Mouse (Mus musculus) midbrain, embryonic 12.5 days (tissue): Measurements from ENCODE around the gene Spop. TPM values are rescaled to one million over a fixed set of nuclear protein-coding genes. Genes with fewer than 3 reads are reported as not detected.

Source experiments
- ATAC-seq: fragments of 200-750 bp; cut with Nextera tagmentation; 2 replicates; pipeline ENCODE4 v1.8.0; 2017; ENCODE audit warnings: low read depth, moderate TSS enrichment, moderate library complexity; ENCODE audit not compliant: low FRiP score
- H3K27ac ChIP-seq: fragments of 300-500 bp; sonication (generic); replicated peaks from 2 replicates; pipeline ENCODE4 v1.5.1; 2016; ENCODE audit warnings: mild to moderate bottlenecking
- H3K27me3 ChIP-seq: fragments of 300-500 bp; sonication (generic); 2 replicates; pipeline ENCODE4 v1.6.1; 2016; ENCODE audit warnings: mild to moderate bottlenecking
- H3K36me3 ChIP-seq: fragments of 300-500 bp; sonication (generic); 2 replicates; pipeline ENCODE4 v1.6.1; 2016
- H3K4me1 ChIP-seq: fragments of 300-500 bp; sonication (generic); 2 replicates; pipeline ENCODE4 v1.6.1; 2016
- H3K4me2 ChIP-seq: fragments of 300-500 bp; sonication (generic); replicated peaks from 2 replicates; pipeline ENCODE4 v1.6.1; 2016; ENCODE audit warnings: mild to moderate bottlenecking, moderate library complexity
- H3K4me3 ChIP-seq: fragments of 300-500 bp; sonication (generic); 2 replicates; pipeline ENCODE4 v1.5.1; 2016; ENCODE audit warnings: mild to moderate bottlenecking
- H3K9ac ChIP-seq: fragments of 300-500 bp; sonication (generic); replicated peaks from 2 replicates; pipeline ENCODE4 v1.6.1; 2016; ENCODE audit warnings: mild to moderate bottlenecking, moderate library complexity
- H3K9me3 ChIP-seq: fragments of 300-500 bp; sonication (generic); 2 replicates; pipeline ENCODE4 v1.6.1; 2016; ENCODE audit warnings: mild to moderate bottlenecking
- WGBS: fragments of 180-500 bp; shearing (Covaris S2); methylation state at CpG from one replicate; pipeline ENCODE4 v1.1.7; 2016; 5-methylcytosine and 5-hydroxymethylcytosine counted together
- polyA plus RNA-seq: library from polyadenylated mRNA; unstranded; fragments of >200 nt; fragmentation: Nextera tagmentation; extraction: Ambion mirVana; gene quantifications from 2 replicates; pipeline ENCODE4 v1.2.1, GENCODE M21; 2016

Spop gene
- polyA plus RNA-seq, 1 experiment from 2014 or later, result 200 TPM

- no peaks in the 10 kb centered on the region for H3K9me3 ChIP-seq
- H3K9ac ChIP-seq, result no peak overlapping the region
- H3K27ac ChIP-seq, result no peak overlapping the region; the same call in 1 of the 2 replicates
- peaks cover 42% of the 10 kb centered on the region for H3K36me3 ChIP-seq
- peaks cover 7% of the 10 kb centered on the region; the same call in 1 of the 2 replicates for H3K27me3 ChIP-seq
- 81% methylated on average over 11 of the region's 11 CpGs for WGBS
- no peak overlapping the region for H3K4me3 ChIP-seq
- no peak for ATAC-seq
- H3K4me2 ChIP-seq, result no peak overlapping the region
- peaks cover 10% of the 10 kb centered on the region for H3K4me1 ChIP-seq
These were observed 21.0 kb upstream of the Spop start for GRCm38 (mm10) chr11:95392708-95393499.

DNA sequence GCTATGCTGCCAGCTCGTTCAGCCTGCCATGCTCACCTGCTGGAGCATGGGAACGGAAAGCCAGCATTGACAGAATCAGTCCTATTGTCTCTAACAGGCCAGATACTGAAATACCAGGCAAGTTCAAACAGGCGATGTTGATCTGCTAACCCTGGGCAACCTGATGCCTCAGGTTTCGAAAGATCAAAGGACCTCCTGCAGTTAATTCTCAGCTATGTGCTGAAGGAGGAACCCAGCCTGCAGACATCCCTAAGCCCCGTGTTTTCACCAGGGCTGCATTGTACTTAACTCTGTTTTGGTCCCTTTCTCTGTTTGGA is 20.4 kb upstream of the Spop start:
- H3K4me1 ChIP-seq, result peaks cover 10% of the 10 kb centered on the region
- no peak overlapping the region for H3K9ac ChIP-seq
- no peak overlapping the region for H3K4me3 ChIP-seq
- H3K4me2 ChIP-seq, result no peak overlapping the region
- 29% methylated on average over 5 of the region's 5 CpGs for WGBS
- ATAC-seq, result no peak
- peaks cover 37% of the 10 kb centered on the region for H3K36me3 ChIP-seq
- H3K27me3 ChIP-seq, result peaks cover 4% of the 10 kb centered on the region; the same call in 1 of the 2 replicates
- H3K27ac ChIP-seq, result no peak overlapping the region
- no peaks in the 10 kb centered on the region for H3K9me3 ChIP-seq

DNA sequence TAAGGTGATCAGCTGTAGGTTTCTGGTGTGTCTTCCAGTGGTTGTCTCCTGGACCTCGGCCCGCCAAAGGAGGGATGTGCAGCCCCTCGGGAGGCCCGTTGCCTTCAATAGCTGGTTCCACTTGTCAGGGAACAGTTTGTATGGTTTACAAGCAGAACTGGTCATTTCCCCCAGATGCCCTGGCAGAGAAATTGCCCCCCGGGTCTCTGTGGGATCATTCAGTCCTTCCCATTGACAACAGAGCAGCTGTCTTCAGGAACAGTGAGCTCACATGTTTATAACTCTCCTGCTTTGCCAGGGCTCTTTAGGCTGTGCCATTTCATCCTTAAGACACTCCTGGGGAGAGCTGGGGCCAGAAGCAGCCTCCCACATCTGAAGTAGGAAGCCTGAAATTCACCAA is 19.8 kb upstream of the Spop start:
- no peaks in the 10 kb centered on the region for H3K9me3 ChIP-seq
- 59% methylated on average over 5 of the region's 5 CpGs for WGBS
- H3K4me3 ChIP-seq, result no peak overlapping the region
- H3K9ac ChIP-seq, result no peak overlapping the region
- H3K4me2 ChIP-seq, result no peak overlapping the region
- no peak for ATAC-seq
- peaks cover 4% of the 10 kb centered on the region; the same call in 1 of the 2 replicates for H3K27me3 ChIP-seq
- H3K27ac ChIP-seq, result no peak overlapping the region
- peaks cover 30% of the 10 kb centered on the region for H3K36me3 ChIP-seq
- H3K4me1 ChIP-seq, result peaks cover 10% of the 10 kb centered on the region

DNA sequence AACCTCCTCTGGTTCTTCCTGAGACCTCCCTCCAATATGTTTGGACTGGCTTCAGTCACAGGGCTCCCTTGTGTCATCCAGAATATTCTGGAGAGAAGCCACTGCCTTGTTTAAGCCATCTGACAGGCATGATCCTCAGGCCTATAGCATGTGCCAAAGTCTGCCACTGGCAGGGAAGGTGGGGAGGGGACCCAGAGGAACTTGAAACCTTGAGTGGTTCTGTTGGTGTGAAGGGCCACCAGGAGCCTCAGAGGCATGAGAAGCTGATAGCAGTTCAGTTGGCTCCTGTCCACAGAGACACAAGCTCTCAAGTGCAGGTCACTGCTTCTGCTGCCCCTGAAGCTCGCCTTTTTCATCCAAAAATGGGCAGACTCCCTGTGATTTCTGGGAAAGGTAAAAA is 17.3 kb upstream of the Spop start:
- Histone ChIP-seq H3K9ac (no peak overlapping the region), H3K4me1 (peaks cover 10% of the 10 kb centered on the region), H3K27me3 (peaks cover 16% of the 10 kb centered on the region), H3K4me2 (no peak overlapping the region), H3K27ac (no peak overlapping the region), H3K4me3 (no peak overlapping the region), H3K36me3 (peaks cover 6% of the 10 kb centered on the region), H3K9me3 (no peaks in the 10 kb centered on the region)
- no peak for ATAC-seq
- WGBS, result 80% methylated on average over 1 of the region's 1 CpGs

GRCm38 (mm10) chr11:95397843-95398835 is 15.7 kb upstream of the Spop start:
- Histone ChIP-seq H3K4me1 (peaks cover 10% of the 10 kb centered on the region), H3K4me3 (no peak overlapping the region), H3K4me2 (no peak overlapping the region), H3K9ac (no peak overlapping the region), H3K27me3 (peaks cover 16% of the 10 kb centered on the region), H3K9me3 (no peaks in the 10 kb centered on the region), H3K36me3 (no peaks in the 10 kb centered on the region), H3K27ac (no peak overlapping the region)
- no peak for ATAC-seq
- 66% methylated on average over 14 of the region's 14 CpGs for whole genome bisulfite sequencing

GRCm38 (mm10) chr11:95399520-95400020 is 14.3 kb upstream of the Spop start:
- no peak overlapping the region for H3K4me2 ChIP-seq
- H3K27me3 ChIP-seq, result peaks cover 16% of the 10 kb centered on the region
- H3K4me3 ChIP-seq, result no peak overlapping the region
- WGBS, result 74% methylated on average over 13 of the region's 13 CpGs
- H3K9me3 ChIP-seq, result no peaks in the 10 kb centered on the region
- no peaks in the 10 kb centered on the region for H3K36me3 ChIP-seq
- H3K9ac ChIP-seq, result no peak overlapping the region
- no peak for ATAC-seq
- no peak overlapping the region for H3K27ac ChIP-seq
- 0 out of 2 replicates have a peak, but pooled peaks cover 4% of the 10 kb centered on the region for H3K4me1 ChIP-seq

- no peaks in the 10 kb centered on the region for H3K36me3 ChIP-seq
- H3K4me3 ChIP-seq, result no peak overlapping the region
- H3K4me2 ChIP-seq, result no peak overlapping the region
- 93% methylated on average over 5 of the region's 5 CpGs for WGBS
- H3K4me1 ChIP-seq, result 0 out of 2 replicates have a peak, but pooled peaks cover 4% of the 10 kb centered on the region
- no peaks in the 10 kb centered on the region for H3K9me3 ChIP-seq
- no peak for ATAC-seq
- no peak overlapping the region for H3K9ac ChIP-seq
- no peak overlapping the region for H3K27ac ChIP-seq
- peaks cover 12% of the 10 kb centered on the region; the same call in 1 of the 2 replicates for H3K27me3 ChIP-seq
These were observed 12.3 kb upstream of the Spop start for GRCm38 (mm10) chr11:95401568-95401967.

DNA sequence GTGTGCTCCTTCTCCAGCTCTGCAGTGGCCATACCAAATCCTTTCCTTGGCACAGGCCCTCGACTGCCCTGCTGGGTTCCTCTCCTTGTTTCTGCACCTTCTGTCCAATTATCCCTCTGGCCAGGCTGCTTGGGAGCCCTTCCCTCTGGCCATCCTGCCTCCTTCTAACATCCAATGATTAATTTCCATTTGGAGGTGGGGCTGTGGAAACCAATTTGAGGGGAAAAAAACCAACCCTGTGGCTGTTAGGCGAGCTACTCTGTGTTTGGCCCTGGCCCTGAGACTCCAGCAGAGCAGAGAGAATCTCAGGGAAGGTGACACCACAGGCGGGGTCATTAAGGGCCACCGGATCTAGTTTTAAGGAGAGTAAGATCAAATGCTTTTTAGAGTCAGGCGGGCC is 11.7 kb upstream of the Spop start:
- Histone ChIP-seq H3K27me3 (peaks cover 11% of the 10 kb centered on the region; the same call in 1 of the 2 replicates), H3K9me3 (no peaks in the 10 kb centered on the region), H3K4me3 (no peak overlapping the region), H3K4me2 (no peak overlapping the region), H3K36me3 (no peaks in the 10 kb centered on the region), H3K27ac (no peak overlapping the region), H3K4me1 (0 out of 2 replicates have a peak, but pooled peaks cover 4% of the 10 kb centered on the region), H3K9ac (no peak overlapping the region)
- 27% methylated on average over 5 of the region's 5 CpGs for WGBS
- ATAC-seq, result no peak

DNA sequence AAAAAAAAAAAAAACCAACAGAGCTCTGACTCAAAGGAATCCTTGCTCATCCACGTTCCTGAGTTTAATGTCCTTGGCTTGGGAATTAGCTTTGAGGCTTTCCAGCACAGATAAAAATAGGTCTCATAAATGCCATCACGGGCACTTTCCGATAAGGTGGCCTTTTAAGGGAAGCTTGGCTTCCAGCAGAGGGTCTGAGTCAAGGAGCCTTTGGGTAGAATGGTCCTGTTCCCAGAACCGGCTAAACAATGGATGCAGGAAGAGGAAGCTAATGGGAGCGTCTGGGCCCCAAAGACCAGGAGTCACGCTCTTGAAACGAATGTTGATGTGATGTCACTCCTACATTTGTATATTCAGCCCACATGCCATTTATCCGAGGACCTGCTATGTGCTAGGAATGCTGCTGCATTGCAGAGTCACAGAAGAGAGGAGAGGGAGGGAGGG is 11.2 kb upstream of the Spop start:
- ATAC-seq, result no peak
- no peak overlapping the region for H3K27ac ChIP-seq
- no peak overlapping the region for H3K4me2 ChIP-seq
- no peaks in the 10 kb centered on the region for H3K36me3 ChIP-seq
- H3K4me1 ChIP-seq, result 0 out of 2 replicates have a peak, but pooled peaks cover 4% of the 10 kb centered on the region
- H3K9me3 ChIP-seq, result no peaks in the 10 kb centered on the region
- peaks cover 11% of the 10 kb centered on the region; the same call in 1 of the 2 replicates for H3K27me3 ChIP-seq
- no peak overlapping the region for H3K9ac ChIP-seq
- H3K4me3 ChIP-seq, result no peak overlapping the region
- WGBS, result 37% methylated on average over 8 of the region's 8 CpGs

- 66% methylated on average over 16 of the region's 16 CpGs for WGBS
- peaks cover 11% of the 10 kb centered on the region; the same call in 1 of the 2 replicates for H3K27me3 ChIP-seq
- H3K36me3 ChIP-seq, result no peaks in the 10 kb centered on the region
- H3K4me1 ChIP-seq, result 0 out of 2 replicates have a peak, but pooled peaks cover 4% of the 10 kb centered on the region
- no peak overlapping the region for H3K9ac ChIP-seq
- no peak overlapping the region for H3K4me2 ChIP-seq
- ATAC-seq, result no peak
- H3K27ac ChIP-seq, result no peak overlapping the region
- H3K9me3 ChIP-seq, result no peaks in the 10 kb centered on the region
- no peak overlapping the region for H3K4me3 ChIP-seq
These were observed 10.2 kb upstream of the Spop start for GRCm38 (mm10) chr11:95403382-95404340.

- WGBS, result 83% methylated on average over 4 of the region's 4 CpGs
- no peak for ATAC-seq
- H3K9ac ChIP-seq, result no peak overlapping the region
These were observed 8.1 kb upstream of the Spop start for GRCm38 (mm10) chr11:95405771-95406170.

More at GRCm38 (mm10) chr11:95405771-95406170, 8.1 kb upstream of the Spop start:
- Histone ChIP-seq H3K4me3 (no peak overlapping the region), H3K9me3 (no peaks in the 10 kb centered on the region), H3K36me3 (no peaks in the 10 kb centered on the region), H3K27ac (no peak overlapping the region), H3K4me1 (0 out of 2 replicates have a peak, but pooled peaks cover 4% of the 10 kb centered on the region), H3K4me2 (no peak overlapping the region), H3K27me3 (peaks cover 4% of the 10 kb centered on the region; the same call in 1 of the 2 replicates)
